ENCODE assay signal across 9 mouse cellular contexts in the genomic region with DNA sequence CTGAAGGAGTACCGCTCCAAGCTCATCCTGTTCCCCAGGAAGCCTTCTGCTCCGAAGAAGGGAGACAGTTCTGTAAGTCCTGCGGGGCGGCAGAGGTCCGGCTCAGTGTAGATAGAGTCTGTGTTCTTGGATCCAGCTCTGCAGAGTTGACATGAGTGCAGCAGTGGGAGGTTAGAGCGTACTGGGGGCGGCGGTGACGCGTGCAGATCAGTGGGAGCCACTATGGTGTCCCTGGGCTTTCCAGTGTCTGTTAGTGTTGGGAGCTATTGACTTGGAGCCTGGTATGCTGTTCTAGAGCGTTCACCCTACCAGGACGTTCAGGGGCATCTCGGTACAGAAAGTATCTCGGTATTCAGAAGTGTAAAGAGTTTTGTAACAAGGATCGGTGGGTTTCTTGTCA. TPM values are rescaled to one million over a fixed set of nuclear protein-coding genes. Genes with fewer than 3 reads are reported as not detected.
DNase-seq lines count a peak whose midpoint lies in the region; ATAC-seq and TF ChIP-seq lines count a peak whose summit lies in the region.
"Had no signal": no experiment of that assay in that cellular context is flagged by ENCODE, and none has a peak within 500 bp of the region (broad histone marks: within the 10 kb centered on the region; RNA-seq: fewer than 3 reads in every experiment).

No protein-coding gene starts in this region.

- H3K9me3 ChIP-seq in heart, embryonic 11.5 days (replicated peaks; ENCODE audit: control insufficient read depth, low read length): no peaks in the 10 kb centered on the region
- H3K9me3 ChIP-seq in forebrain, embryonic 16.5 days (ENCODE audit: control insufficient read depth, low read length): no peaks in the 10 kb centered on the region

- no peak for TF ChIP-seq CTCF in C2C12 (IDR thresholded peaks at IDR 0.05; ENCODE audit: control insufficient read depth, insufficient read depth, insufficient read length)

- H3K4me3 ChIP-seq in heart, embryonic 11.5 days (ENCODE audit: low read depth, low read length): peak overlapping the region; percentile 90
- peak overlapping the region; percentile 83 for H3K4me3 ChIP-seq in C2C12 (ENCODE audit: insufficient read depth, poor library complexity, severe bottlenecking)
- H3K4me3 ChIP-seq in forebrain, embryonic 16.5 days (replicated peaks; ENCODE audit: low read length): peak overlapping the region; percentile 86
- H3K4me3 ChIP-seq in macrophage (ENCODE audit: inconsistent target): peak overlapping the region; percentile 54

- no peaks in the 10 kb centered on the region for H3K27me3 ChIP-seq in heart, embryonic 11.5 days (ENCODE audit: control insufficient read depth, insufficient read depth, low read length)
- H3K27me3 ChIP-seq in C2C12 (ENCODE audit: control insufficient read depth, insufficient read depth, insufficient read length): no peaks in the 10 kb centered on the region
- no peaks in the 10 kb centered on the region for H3K27me3 ChIP-seq in forebrain, embryonic 16.5 days (replicated peaks; ENCODE audit: control insufficient read depth, insufficient read depth, low read length)

- H3K79me2 ChIP-seq in C2C12 (ENCODE audit: control insufficient read depth, insufficient read depth) (peaks cover 26% of the 10 kb centered on the region), macrophage (ENCODE audit: inconsistent target) (peaks cover 18% of the 10 kb centered on the region)

- H3K36me3 ChIP-seq in heart, embryonic 11.5 days (ENCODE audit: control insufficient read depth, insufficient read depth, low read length): peaks cover 17% of the 10 kb centered on the region
- H3K36me3 ChIP-seq in C2C12 (ENCODE audit: control insufficient read depth, insufficient read depth) (peaks cover 35% of the 10 kb centered on the region), macrophage (ENCODE audit: inconsistent target) (peaks cover 17% of the 10 kb centered on the region; the same call in 1 of the 2 replicates)
- H3K36me3 ChIP-seq in forebrain, embryonic 16.5 days (ENCODE audit: control insufficient read depth, insufficient read depth): peaks cover 16% of the 10 kb centered on the region

- DNase-seq in heart, adult 9 months (ENCODE audit: low spot score in 2 of 2): no peak
- no peak for DNase-seq in retina, postnatal 1 day
- DNase-seq in thymus, postnatal 10 days (ENCODE audit: low spot score in 2 of 2): no peak
- DNase-seq in embryo, embryonic 10.5 days (ENCODE audit: low spot score): no peak
- DNase-seq: kidney, postnatal 14 days had no signal

- H3K79me3 ChIP-seq in C2C12 (ENCODE audit: low read depth): peaks cover 20% of the 10 kb centered on the region

- H3K4me2 ChIP-seq in heart, embryonic 11.5 days: peak overlapping the region; percentile 96
- H3K4me2 ChIP-seq in forebrain, embryonic 16.5 days (ENCODE audit: low read length): peak overlapping the region; percentile 88

- H3K4me1 ChIP-seq in heart, embryonic 11.5 days (ENCODE audit: control insufficient read depth, insufficient read depth, low read length): peaks cover 9% of the 10 kb centered on the region
- H3K4me1 ChIP-seq in forebrain, embryonic 16.5 days (replicated peaks; ENCODE audit: control insufficient read depth, insufficient read depth, low read length): peaks cover 12% of the 10 kb centered on the region

- H3K9ac ChIP-seq in heart, embryonic 11.5 days (ENCODE audit: low read depth, low read length): peak overlapping the region; percentile 98
- peak overlapping the region; percentile 89 for H3K9ac ChIP-seq in forebrain, embryonic 16.5 days (replicated peaks; ENCODE audit: low read depth, low read length)

- peak overlapping the region; percentile 99 for H3ac ChIP-seq in C2C12 (ENCODE audit: control insufficient read depth, insufficient read length, low read depth)

- peak overlapping the region; percentile 92 for H3K27ac ChIP-seq in heart, embryonic 11.5 days (ENCODE audit: low read depth, low read length)
- H3K27ac ChIP-seq in forebrain, embryonic 16.5 days (ENCODE audit: low read length): peak overlapping the region; percentile 23; the same call in 1 of the 2 replicates
- peak overlapping the region; percentile 15; the same call in 1 of the 2 replicates for H3K27ac ChIP-seq in macrophage

- no peak for ATAC-seq in heart, embryonic 11.5 days (replicated peaks; ENCODE audit: insufficient number of reproducible peaks, low FRiP score, low TSS enrichment)
- ATAC-seq in forebrain, embryonic 16.5 days: no peak

- WGBS in heart, embryonic 11.5 days (ENCODE audit: insufficient replicate concordance): 14% methylated on average over 14 of the region's 15 CpGs
- 19% methylated on average over 14 of the region's 15 CpGs for WGBS in forebrain, embryonic 16.5 days
- 20% methylated on average over 14 of the region's 15 CpGs for WGBS in macrophage (ENCODE audit: missing documents)

TF ChIP-seq in C2C12, 6 proteins besides CTCF, POLR2A, EP300 and RAD21:
- TF ChIP-seq FOSL1 (IDR thresholded peaks at IDR 0.05; ENCODE audit: insufficient read depth, low read length, poor library complexity, severe bottlenecking) (no peak), MYOD1 (IDR thresholded peaks at IDR 0.05; ENCODE audit: control insufficient read depth, insufficient read length, low read depth) (no peak), MYOG (IDR thresholded peaks at IDR 0.05; ENCODE audit: control insufficient read depth, extremely low read depth, insufficient read length) (no peak), USF1 (IDR thresholded peaks at IDR 0.05; ENCODE audit: low read depth) (no peak), CEBPB (IDR thresholded peaks at IDR 0.05; ENCODE audit: low read depth) (no peak), MAX (IDR thresholded peaks at IDR 0.05) (no peak)
TF ChIP-seq in C2C12: peak in this region for 0.

RNA-seq across cellular contexts. Expression of gene Rpl13, which starts 1.1 kb away (rescaled TPM):
- polyA plus RNA-seq in heart, embryonic 11.5 days (2014; fragmentation: Nextera tagmentation; extraction: Ambion mirVana): 1,217 and 1,331 TPM in 2 replicates
- polyA plus RNA-seq in C2C12 (2012; fragmentation: generic; extraction: Trizol) (3,422 TPM), macrophage (2018) (513 to 1,298 TPM (median 1,102 TPM) in 3 replicates)
- polyA plus RNA-seq in forebrain, embryonic 16.5 days (2015; fragmentation: Nextera tagmentation; extraction: Ambion mirVana): 777 and 810 TPM in 2 replicates
- total RNA-seq in macrophage (2018; cell fraction: chromatin; rRNA removed): 100 to 1,000 TPM in 3 of 26 experiments, 10 to 100 TPM in 23; 28.1 to 251 (median 70.8) TPM
- total RNA-seq in macrophage (2018; cell fraction: cytosol; rRNA removed): 1,000 to 10,000 TPM in 7 of 26 experiments, 100 to 1,000 TPM in 19; 492 to 1,142 (median 755) TPM
- 100 to 1,000 TPM in 21 of 26 experiments, 10 to 100 TPM in 5; 71.4 to 227 (median 119) TPM for total RNA-seq in macrophage (2018; cell fraction: nucleus; rRNA removed)

RNA-seq across cellular contexts. Expression of gene Cpne7, which starts 13.9 kb away (rescaled TPM):
- 0.27 and 0.31 TPM in 2 replicates for polyA plus RNA-seq in heart, embryonic 11.5 days (2014; fragmentation: Nextera tagmentation; extraction: Ambion mirVana)
- polyA plus RNA-seq in C2C12 (2012; fragmentation: generic; extraction: Trizol): 0.04 TPM
- polyA plus RNA-seq in forebrain, embryonic 16.5 days (2015; fragmentation: Nextera tagmentation; extraction: Ambion mirVana): 2.8 and 7.3 TPM in 2 replicates
- total RNA-seq in macrophage (2018; cell fraction: chromatin; rRNA removed): 1 to 10 TPM in 1 of 26 experiments, not detected in 25; 1.4 TPM
- total RNA-seq in macrophage (2018; cell fraction: cytosol; rRNA removed): not detected
- total RNA-seq in macrophage (2018; cell fraction: nucleus; rRNA removed): not detected
- polyA plus RNA-seq in macrophage (2018): not detected in 3 replicates

RNA-seq across cellular contexts. Expression of gene Spg7, which starts 40.5 kb away (rescaled TPM):
- polyA plus RNA-seq in heart, embryonic 11.5 days (2014; fragmentation: Nextera tagmentation; extraction: Ambion mirVana): 48.7 and 49.4 TPM in 2 replicates
- polyA plus RNA-seq in C2C12 (2012; fragmentation: generic; extraction: Trizol) (57.4 TPM), macrophage (2018) (28.2 to 39.2 TPM (median 32.3 TPM) in 3 replicates)
- polyA plus RNA-seq in forebrain, embryonic 16.5 days (2015; fragmentation: Nextera tagmentation; extraction: Ambion mirVana): 45.3 and 51.8 TPM in 2 replicates
- total RNA-seq in macrophage (2018; cell fraction: chromatin; rRNA removed): 10 to 100 TPM; 19.5 to 65.7 (median 40.9) TPM
- total RNA-seq in macrophage (2018; cell fraction: cytosol; rRNA removed): 10 to 100 TPM; 21.8 to 31.2 (median 26.5) TPM
- 10 to 100 TPM; 19.3 to 56.6 (median 35.7) TPM for total RNA-seq in macrophage (2018; cell fraction: nucleus; rRNA removed)

RNA-seq across cellular contexts. Expression of gene Sult5a1, which starts 54.8 kb away (rescaled TPM):
- polyA plus RNA-seq in heart, embryonic 11.5 days (2014; fragmentation: Nextera tagmentation; extraction: Ambion mirVana): 6.6 and 8.1 TPM in 2 replicates
- 0.05 TPM for polyA plus RNA-seq in C2C12 (2012; fragmentation: generic; extraction: Trizol)
- 0.33 and 0.82 TPM in 2 replicates for polyA plus RNA-seq in forebrain, embryonic 16.5 days (2015; fragmentation: Nextera tagmentation; extraction: Ambion mirVana)
- not detected for total RNA-seq in macrophage (2018; cell fraction: chromatin; rRNA removed)
- total RNA-seq in macrophage (2018; cell fraction: cytosol; rRNA removed): not detected
- not detected for total RNA-seq in macrophage (2018; cell fraction: nucleus; rRNA removed)
- polyA plus RNA-seq in macrophage (2018): not detected in 3 replicates

Comparison
In these comparisons a context has a peak if more than half of its experiments do, and no peak if none do; other contexts are left out.
1. H3K27ac ChIP-seq: peak in every context shown above with its lines; median percentile 92 in heart, embryonic 11.5 days; 23 in forebrain, embryonic 16.5 days; 15 in macrophage.